Mouse (Mus musculus) midbrain, embryonic 10.5 days (tissue): ENCODE measurements around the gene Ccdc57. TPM values are rescaled to one million over a fixed set of nuclear protein-coding genes. Genes with fewer than 3 reads are reported as not detected.

Source experiments
- DNase-seq: peaks from one replicate; pipeline ENCODE4 v3.0.0-alpha.2; 2017; ENCODE audit warnings: low spot score
- H3K27ac ChIP-seq: fragments of 300-500 bp; sonication (generic); replicated peaks from 2 replicates; pipeline ENCODE4 v1.5.1; 2016; ENCODE audit warnings: mild to moderate bottlenecking
- H3K27me3 ChIP-seq: fragments of 300-500 bp; sonication (generic); 2 replicates; pipeline ENCODE4 v1.6.1; 2016; ENCODE audit warnings: low read depth, mild to moderate bottlenecking; ENCODE audit not compliant: poor library complexity, severe bottlenecking
- H3K36me3 ChIP-seq: fragments of 300-500 bp; sonication (generic); 2 replicates; pipeline ENCODE4 v1.6.1; 2016; ENCODE audit warnings: mild to moderate bottlenecking, moderate library complexity
- H3K4me1 ChIP-seq: fragments of 300-500 bp; sonication (generic); 2 replicates; pipeline ENCODE4 v1.6.1; 2016
- H3K4me3 ChIP-seq: fragments of 300-500 bp; sonication (generic); 2 replicates; pipeline ENCODE4 v1.5.1; 2016; ENCODE audit warnings: mild to moderate bottlenecking, moderate library complexity
- H3K9me3 ChIP-seq: fragments of 300-500 bp; sonication (generic); replicated peaks from 2 replicates; pipeline ENCODE4 v1.6.1; 2016; ENCODE audit warnings: mild to moderate bottlenecking
- WGBS: fragments of 180-500 bp; shearing (Covaris S2); methylation state at CpG from one replicate; pipeline ENCODE4 v1.1.7; 2016; 5-methylcytosine and 5-hydroxymethylcytosine counted together
- polyA plus RNA-seq: library from polyadenylated mRNA; unstranded; fragments of >200 nt; fragmentation: Nextera tagmentation; extraction: Ambion mirVana; gene quantifications from 2 replicates; pipeline ENCODE4 v1.2.1, GENCODE M21; 2016

Ccdc57 gene
- polyA plus RNA-seq, 1 experiment from 2014 or later, result 6.2 TPM

GRCm38 (mm10) chr11:120916477-120916876 is 16.2 kb downstream of the Ccdc57 start:
- peaks cover 76% of the 10 kb centered on the region for H3K36me3 ChIP-seq
- no peak for DNase-seq
- no peak overlapping the region for H3K4me3 ChIP-seq
- no peaks in the 10 kb centered on the region for H3K4me1 ChIP-seq
- no peaks in the 10 kb centered on the region for H3K9me3 ChIP-seq
- WGBS, result 86% methylated on average over 3 of the region's 3 CpGs
- no peaks in the 10 kb centered on the region for H3K27me3 ChIP-seq
- H3K27ac ChIP-seq, result no peak overlapping the region

GRCm38 (mm10) chr11:120913796-120914195 is 18.9 kb downstream of the Ccdc57 start:
- no peak for DNase-seq
- Histone ChIP-seq H3K9me3 (no peaks in the 10 kb centered on the region), H3K4me1 (no peaks in the 10 kb centered on the region), H3K4me3 (no peak overlapping the region), H3K27ac (no peak overlapping the region), H3K36me3 (peaks cover 49% of the 10 kb centered on the region), H3K27me3 (no peaks in the 10 kb centered on the region)
- WGBS, result 93% methylated on average over 4 of the region's 4 CpGs

- Histone ChIP-seq H3K27ac (0 out of 2 replicates have a peak overlapping the region, but pooled peaks have one; percentile 19), H3K36me3 (peaks cover 38% of the 10 kb centered on the region), H3K4me3 (no peak overlapping the region), H3K9me3 (no peaks in the 10 kb centered on the region), H3K27me3 (no peaks in the 10 kb centered on the region), H3K4me1 (no peaks in the 10 kb centered on the region)
- 19% methylated on average over 1 of the region's 1 CpGs for WGBS
- peak; percentile 77 for DNase-seq
Measured at GRCm38 (mm10) chr11:120905430-120905873, 27.2 kb downstream of the Ccdc57 start.

GRCm38 (mm10) chr11:120904561-120904960 is 28.1 kb downstream of the Ccdc57 start:
- DNase-seq, result no peak
- Histone ChIP-seq H3K9me3 (no peaks in the 10 kb centered on the region), H3K4me1 (no peaks in the 10 kb centered on the region), H3K36me3 (peaks cover 38% of the 10 kb centered on the region), H3K27ac (no peak overlapping the region), H3K27me3 (no peaks in the 10 kb centered on the region), H3K4me3 (no peak overlapping the region)
- 90% methylated on average over 3 of the region's 3 CpGs for WGBS

GRCm38 (mm10) chr11:120903159-120903850 is 29.4 kb downstream of the Ccdc57 start:
- Histone ChIP-seq H3K27ac (no peak overlapping the region), H3K9me3 (no peaks in the 10 kb centered on the region), H3K4me3 (no peak overlapping the region), H3K36me3 (peaks cover 40% of the 10 kb centered on the region), H3K27me3 (no peaks in the 10 kb centered on the region), H3K4me1 (no peaks in the 10 kb centered on the region)
- WGBS, result 87% methylated on average over 24 of the region's 24 CpGs
- no peak for DNase-seq

GRCm38 (mm10) chr11:120902487-120903142 is 30.1 kb downstream of the Ccdc57 start:
- H3K9me3 ChIP-seq, result no peaks in the 10 kb centered on the region
- H3K27me3 ChIP-seq, result no peaks in the 10 kb centered on the region
- peaks cover 41% of the 10 kb centered on the region for H3K36me3 ChIP-seq
- 50% methylated on average over 10 of the region's 10 CpGs for WGBS
- no peak for DNase-seq
- no peaks in the 10 kb centered on the region for H3K4me1 ChIP-seq
- no peak overlapping the region for H3K4me3 ChIP-seq
- no peak overlapping the region for H3K27ac ChIP-seq

GRCm38 (mm10) chr11:120901729-120902486 is 30.8 kb downstream of the Ccdc57 start:
- no peak for DNase-seq
- H3K27ac ChIP-seq, result no peak overlapping the region; the same call in 1 of the 2 replicates
- no peaks in the 10 kb centered on the region for H3K4me1 ChIP-seq
- peaks cover 45% of the 10 kb centered on the region for H3K36me3 ChIP-seq
- no peaks in the 10 kb centered on the region for H3K27me3 ChIP-seq
- H3K4me3 ChIP-seq, result no peak overlapping the region
- 73% methylated on average over 21 of the region's 21 CpGs for WGBS
- no peaks in the 10 kb centered on the region for H3K9me3 ChIP-seq

GRCm38 (mm10) chr11:120900276-120901244 is 32.1 kb downstream of the Ccdc57 start:
- H3K4me3 ChIP-seq, result no peak overlapping the region
- H3K4me1 ChIP-seq, result no peaks in the 10 kb centered on the region
- no peaks in the 10 kb centered on the region for H3K9me3 ChIP-seq
- H3K36me3 ChIP-seq, result peaks cover 58% of the 10 kb centered on the region
- DNase-seq, result no peak
- no peaks in the 10 kb centered on the region for H3K27me3 ChIP-seq
- no peak overlapping the region for H3K27ac ChIP-seq
- WGBS, result 84% methylated on average over 8 of the region's 8 CpGs

GRCm38 (mm10) chr11:120898114-120898548 is 34.5 kb downstream of the Ccdc57 start:
- H3K36me3 ChIP-seq, result peaks cover 73% of the 10 kb centered on the region

GRCm38 (mm10) chr11:120895441-120895840 is 37.2 kb downstream of the Ccdc57 start:
- no peak overlapping the region for H3K4me3 ChIP-seq
- no peaks in the 10 kb centered on the region for H3K4me1 ChIP-seq
- peaks cover 71% of the 10 kb centered on the region for H3K36me3 ChIP-seq
- no peak for DNase-seq
- H3K27ac ChIP-seq, result no peak overlapping the region
- no peaks in the 10 kb centered on the region for H3K9me3 ChIP-seq
- WGBS, result 91% methylated on average over 6 of the region's 6 CpGs
- no peaks in the 10 kb centered on the region for H3K27me3 ChIP-seq

More at GRCm38 (mm10) chr11:120898114-120898548, 34.5 kb downstream of the Ccdc57 start:
- no peaks in the 10 kb centered on the region for H3K9me3 ChIP-seq
- no peaks in the 10 kb centered on the region for H3K27me3 ChIP-seq
- H3K27ac ChIP-seq, result no peak overlapping the region
- no peak overlapping the region for H3K4me3 ChIP-seq
- 92% methylated on average over 6 of the region's 6 CpGs for WGBS
- DNase-seq, result no peak
- H3K4me1 ChIP-seq, result no peaks in the 10 kb centered on the region

GRCm38 (mm10) chr11:120894397-120894796 is 38.3 kb downstream of the Ccdc57 start:
- no peaks in the 10 kb centered on the region for H3K4me1 ChIP-seq
- DNase-seq, result no peak
- H3K36me3 ChIP-seq, result peaks cover 80% of the 10 kb centered on the region
- no peak overlapping the region for H3K4me3 ChIP-seq
- no peak overlapping the region for H3K27ac ChIP-seq
- H3K27me3 ChIP-seq, result no peaks in the 10 kb centered on the region
- 93% methylated on average over 8 of the region's 8 CpGs for WGBS
- no peaks in the 10 kb centered on the region for H3K9me3 ChIP-seq

- Histone ChIP-seq H3K27ac (no peak overlapping the region), H3K36me3 (peaks cover 87% of the 10 kb centered on the region), H3K9me3 (peaks cover 9% of the 10 kb centered on the region; the same call in 1 of the 2 replicates), H3K4me3 (no peak overlapping the region), H3K4me1 (no peaks in the 10 kb centered on the region), H3K27me3 (no peaks in the 10 kb centered on the region)
- 91% methylated on average over 3 of the region's 3 CpGs for WGBS
- no peak for DNase-seq
Measured at GRCm38 (mm10) chr11:120889216-120889615, 43.5 kb downstream of the Ccdc57 start.
